Mouse (Mus musculus) A20 (cell line): Measurements from ENCODE around the gene Dyrk1a.
A peak's percentile ranks its signal among the peaks of the same experiment; 100 is the strongest.
"Not testable (repeated sequence)": the region's sequence is repeated elsewhere in the genome, so short reads cannot be mapped to it uniquely, and the experiment has no call there.

Source experiments
- DNase-seq: peaks from one replicate; pipeline ENCODE4 v3.0.0-alpha.2; 2011; ENCODE audit warnings: low read depth, low spot score

The Dyrk1a gene

GRCm38 (mm10) chr16:94632424-94632963, 62.7 kb downstream of the Dyrk1a start:
- DNase-seq = no peak

DNA sequence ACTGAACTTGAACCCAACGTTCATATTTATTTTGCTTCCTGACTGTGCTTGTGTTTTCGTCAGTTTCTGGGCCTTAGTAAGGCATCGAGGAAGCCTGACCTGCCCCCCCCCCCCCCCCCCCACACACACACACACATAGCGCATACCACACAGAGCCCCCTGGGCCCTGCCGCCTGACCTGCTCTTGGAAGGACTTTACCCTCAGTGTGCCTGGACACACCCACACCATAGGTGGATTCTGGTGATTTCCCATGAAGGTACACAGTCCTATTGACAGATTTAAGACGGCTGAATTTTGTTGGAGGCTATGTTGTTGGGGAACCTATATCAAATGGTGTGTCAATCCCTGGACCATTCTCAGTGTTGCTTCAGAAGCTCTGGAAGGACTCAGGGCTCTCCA, 63.2 kb downstream of the Dyrk1a start:
- no peak for DNase-seq

GRCm38 (mm10) chr16:94637423-94637822, 67.6 kb downstream of the Dyrk1a start:
- no peak for DNase-seq

- DNase-seq = no peak
These were observed 72.0 kb downstream of the Dyrk1a start for GRCm38 (mm10) chr16:94641799-94642198.

DNA sequence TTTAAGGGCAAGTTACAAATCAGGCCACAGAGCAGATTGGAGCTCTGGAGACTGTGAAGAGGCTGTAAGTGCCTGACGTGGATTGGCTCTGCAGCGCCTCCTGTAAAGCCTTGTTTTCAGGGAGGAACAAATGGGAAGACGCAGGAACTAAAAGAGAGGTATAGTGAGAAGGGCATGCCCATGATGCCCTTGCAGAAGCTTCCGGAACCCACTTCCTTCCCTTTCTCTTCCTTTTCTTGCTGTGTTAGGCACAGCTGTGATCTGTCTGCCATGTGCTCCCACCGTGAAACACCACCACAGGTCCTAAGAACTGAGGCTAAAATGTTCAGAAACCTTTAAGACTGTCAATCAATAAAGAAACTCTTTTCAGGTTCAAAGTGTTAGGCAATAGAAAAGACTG, 77.3 kb downstream of the Dyrk1a start:
- DNase-seq = no peak

- no peak for DNase-seq
These were observed 78.1 kb downstream of the Dyrk1a start for GRCm38 (mm10) chr16:94647925-94648324.

DNA sequence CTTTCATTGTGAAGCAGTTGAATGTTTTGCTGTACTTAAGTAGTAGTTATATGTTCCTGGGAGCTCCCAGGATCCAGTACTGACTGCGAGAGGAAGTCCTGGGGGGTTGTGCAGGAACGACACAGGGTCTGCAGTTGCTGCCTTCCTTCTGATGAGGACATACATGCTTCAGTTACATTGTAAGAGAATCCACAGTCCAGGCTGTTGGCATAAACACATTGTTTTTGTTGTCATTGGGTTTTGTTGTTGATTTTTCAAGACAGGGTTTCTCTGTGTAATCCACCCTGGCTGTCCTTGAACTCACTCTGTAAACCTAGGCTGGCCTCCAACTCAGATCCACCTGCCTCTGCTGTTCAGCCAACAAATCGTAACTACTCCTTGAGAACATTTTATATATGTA, 80.1 kb downstream of the Dyrk1a start:
- no peak for DNase-seq

DNA sequence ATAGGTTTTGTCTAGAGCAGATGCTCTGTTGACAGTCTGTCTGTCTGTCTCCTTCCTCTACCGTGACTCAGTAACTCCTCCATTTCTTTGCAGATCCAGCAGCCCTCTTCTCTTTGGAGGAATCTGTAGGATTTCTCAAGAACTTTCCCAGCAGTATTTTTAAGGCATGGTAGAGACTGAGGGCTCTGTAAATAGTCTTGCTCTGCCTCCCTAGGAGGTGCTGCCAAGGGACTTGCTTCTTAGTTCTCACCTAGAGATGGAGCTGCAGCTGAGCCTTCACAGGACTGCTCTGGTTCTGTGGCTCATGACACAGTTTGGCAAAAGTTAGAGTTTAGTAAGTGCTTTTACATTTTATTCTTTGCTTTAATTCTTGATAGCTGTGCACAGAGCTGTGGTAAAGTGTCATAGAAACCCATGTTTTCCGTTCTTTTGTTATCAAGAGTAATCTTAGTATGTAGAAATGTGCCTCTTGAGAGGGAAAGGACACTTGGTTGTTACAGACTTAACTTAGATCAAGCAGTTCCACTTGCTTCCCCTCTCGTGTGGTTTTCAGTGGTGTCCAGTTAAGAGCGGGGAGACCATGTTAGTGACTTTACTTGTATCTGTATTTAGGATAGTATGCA, 82.4 kb downstream of the Dyrk1a start:
- no peak for DNase-seq

- DNase-seq = no peak
These were observed 85.3 kb downstream of the Dyrk1a start for GRCm38 (mm10) chr16:94655083-94655482.

DNA sequence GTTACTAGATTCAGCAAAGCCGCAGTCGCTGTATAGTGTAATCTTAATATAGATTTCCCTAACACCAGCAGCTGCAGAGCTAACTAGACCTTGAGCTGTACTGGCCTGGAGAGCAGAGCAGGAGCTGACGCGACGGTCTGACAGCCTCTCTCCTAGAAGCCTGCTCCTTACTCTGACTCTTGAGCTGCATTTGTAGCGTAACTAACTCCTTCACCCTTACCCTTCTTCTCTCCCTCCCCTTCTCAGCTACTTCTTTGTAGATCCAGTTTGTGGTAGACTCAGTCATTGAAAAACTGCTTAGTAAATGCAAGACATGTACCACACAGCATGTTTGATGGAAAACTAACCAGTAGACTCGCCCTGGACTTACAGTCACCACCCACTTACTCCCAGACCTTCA, 87.1 kb downstream of the Dyrk1a start:
- DNase-seq = no peak

- DNase-seq = no peak
These were observed 89.6 kb downstream of the Dyrk1a start for GRCm38 (mm10) chr16:94659394-94659793.

DNA sequence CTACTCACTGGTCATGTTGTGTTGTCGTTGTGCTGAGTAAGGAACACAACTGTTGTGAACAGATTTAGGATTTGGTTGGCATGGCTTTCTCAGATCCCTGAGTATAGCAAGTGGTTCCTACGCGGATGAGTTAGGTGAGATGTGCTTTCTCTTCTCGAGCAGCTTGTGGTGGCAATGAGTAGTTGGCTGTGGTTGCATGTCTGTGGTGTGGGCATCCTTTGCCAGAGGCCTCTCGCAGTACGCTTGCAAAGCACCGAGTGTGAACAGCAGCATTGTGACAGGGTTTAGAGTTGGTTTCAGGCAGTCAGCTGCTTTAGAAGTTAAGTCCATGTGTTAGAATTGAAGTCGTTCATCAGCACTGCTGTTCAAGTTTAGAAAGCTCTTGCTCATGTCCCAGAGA, 90.4 kb downstream of the Dyrk1a start:
- DNase-seq = no peak

- DNase-seq = no peak
These were observed 97.7 kb downstream of the Dyrk1a start for GRCm38 (mm10) chr16:94667557-94667956.

GRCm38 (mm10) chr16:94671313-94671712, 101.5 kb downstream of the Dyrk1a start:
- no peak for DNase-seq

- no peak for DNase-seq
These were observed 111.1 kb downstream of the Dyrk1a start for GRCm38 (mm10) chr16:94680924-94681323.

- DNase-seq = no peak
These were observed 112.0 kb downstream of the Dyrk1a start for GRCm38 (mm10) chr16:94681760-94682159.

DNA sequence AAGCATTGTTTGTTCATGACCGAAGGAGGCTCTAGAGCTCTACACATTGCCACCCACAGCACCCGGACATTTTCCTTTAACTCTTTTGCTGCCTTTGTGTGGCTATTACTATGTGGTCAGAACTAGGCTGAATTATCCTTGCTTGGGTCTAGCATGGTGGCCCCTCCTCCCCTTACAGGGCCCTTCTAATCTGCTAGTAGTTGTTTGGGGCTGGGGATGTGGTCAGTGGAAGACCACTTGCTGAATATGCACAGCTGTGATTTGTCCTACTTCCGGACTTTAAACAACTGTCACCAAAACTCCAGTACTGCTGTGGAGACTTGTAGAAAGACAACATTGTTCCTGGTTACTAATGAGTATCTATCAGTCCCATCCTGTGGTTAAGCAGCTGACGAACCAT, 114.2 kb downstream of the Dyrk1a start:
- no peak for DNase-seq

- no peak for DNase-seq
These were observed 124.0 kb downstream of the Dyrk1a start for GRCm38 (mm10) chr16:94693687-94694305.

GRCm38 (mm10) chr16:94697553-94697952, 127.7 kb downstream of the Dyrk1a start:
- DNase-seq = no peak

GRCm38 (mm10) chr16:94698234-94698633, 128.4 kb downstream of the Dyrk1a start:
- not testable (repeated sequence) for DNase-seq

DNA sequence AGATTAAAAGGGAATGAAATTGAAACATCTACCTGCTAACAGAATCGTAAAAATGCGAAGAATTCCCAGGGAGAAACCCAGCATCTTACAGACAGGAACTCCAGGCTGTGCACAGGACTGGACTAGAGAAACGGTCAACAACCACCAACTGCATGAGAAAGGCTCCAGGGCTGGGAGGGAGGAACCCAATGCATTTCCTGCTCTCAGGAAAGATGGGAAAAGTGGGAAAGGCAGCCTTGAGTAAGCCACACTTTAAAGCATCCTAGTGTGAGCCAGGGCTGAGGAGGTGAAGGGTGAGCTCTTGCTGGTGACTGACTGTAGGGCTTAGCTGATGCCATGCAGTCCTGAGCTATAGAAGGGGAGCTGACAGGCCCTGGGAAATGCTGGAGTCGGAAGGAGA, 131.3 kb downstream of the Dyrk1a start:
- no peak for DNase-seq

DNA sequence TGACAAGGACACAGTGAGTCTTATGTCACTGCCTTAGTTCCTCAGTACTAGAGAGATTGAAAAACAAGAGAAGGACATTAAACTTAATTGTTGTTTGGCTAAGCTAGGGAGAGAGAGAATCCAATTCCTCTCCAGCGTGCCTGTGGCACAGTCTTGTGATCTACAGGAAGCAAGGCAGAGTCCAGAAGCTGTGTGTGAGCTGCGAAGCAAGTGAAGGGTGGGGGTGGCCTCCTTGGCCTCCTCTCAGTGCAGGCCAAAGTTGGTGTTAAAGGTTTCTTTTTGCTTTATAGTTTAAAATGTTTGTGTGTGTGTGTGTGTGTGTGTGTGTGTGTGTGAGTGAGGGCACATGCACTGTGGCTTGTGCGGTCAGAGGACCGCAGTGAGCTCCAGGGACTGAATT, 132.2 kb downstream of the Dyrk1a start:
- DNase-seq = no peak

- peak; percentile 77 for DNase-seq
These were observed 143.8 kb downstream of the Dyrk1a start for GRCm38 (mm10) chr16:94713480-94714094.
